Mouse (Mus musculus): ENCODE measurements around the gene C730034F03Rik.
"Not testable (repeated sequence)": the region's sequence is repeated elsewhere in the genome, so short reads cannot be mapped to it uniquely, and the experiment has no call there.

The C730034F03Rik gene

GRCm38 (mm10) chr15:89429352-89430221, at the start of gene C730034F03Rik, which contains the start of the genes Gm44502 and Chkb:
Gene C730034F03Rik (plus strand): TSS chr15:89429589.
Gene Gm44502 (minus strand): TSS chr15:89429696.
Gene Chkb (minus strand): TSS chr15:89429908.
- DNase-seq (ENCODE audit: low spot score): peak; percentile 94

GRCm38 (mm10) chr15:89384617-89385016, 44.8 kb upstream of the C730034F03Rik start, which contains the start of gene Klhdc7b:
Gene Klhdc7b (plus strand): TSS chr15:89384917.
- no peak for DNase-seq (ENCODE audit: low spot score)

- no peak for DNase-seq (ENCODE audit: low spot score)
These were observed 42.3 kb upstream of the C730034F03Rik start for GRCm38 (mm10) chr15:89387127-89387526.

GRCm38 (mm10) chr15:89390081-89390480, 39.3 kb upstream of the C730034F03Rik start:
- DNase-seq (ENCODE audit: low spot score): no peak

GRCm38 (mm10) chr15:89396883-89397282, 32.5 kb upstream of the C730034F03Rik start:
- DNase-seq (ENCODE audit: low spot score): no peak

GRCm38 (mm10) chr15:89398146-89398545, 31.2 kb upstream of the C730034F03Rik start:
- no peak for DNase-seq (ENCODE audit: low spot score)

- no peak for DNase-seq (ENCODE audit: low spot score)
These were observed 29.7 kb upstream of the C730034F03Rik start for GRCm38 (mm10) chr15:89399716-89400115.

- DNase-seq (ENCODE audit: low spot score): no peak
These were observed 26.9 kb upstream of the C730034F03Rik start for GRCm38 (mm10) chr15:89402471-89402870.

GRCm38 (mm10) chr15:89404831-89405623, 24.4 kb upstream of the C730034F03Rik start:
- DNase-seq (ENCODE audit: low spot score): no peak

GRCm38 (mm10) chr15:89406691-89407090, 22.7 kb upstream of the C730034F03Rik start:
- DNase-seq (ENCODE audit: low spot score): no peak

- DNase-seq (ENCODE audit: low spot score): no peak
These were observed 19.3 kb upstream of the C730034F03Rik start, which contains the start of gene Syce3 for GRCm38 (mm10) chr15:89410118-89410517. Gene Syce3 (minus strand): TSS chr15:89410503.

GRCm38 (mm10) chr15:89415282-89415681, 14.1 kb upstream of the C730034F03Rik start:
- DNase-seq (ENCODE audit: low spot score): no peak

GRCm38 (mm10) chr15:89421938-89422337, 7.5 kb upstream of the C730034F03Rik start:
- no peak for DNase-seq (ENCODE audit: low spot score)

- DNase-seq (ENCODE audit: low spot score): no peak
These were observed 4.8 kb upstream of the C730034F03Rik start for GRCm38 (mm10) chr15:89424621-89425020.

GRCm38 (mm10) chr15:89425711-89426121, 3.7 kb upstream of the C730034F03Rik start, which contains the start of gene Cpt1b:
Gene Cpt1b (minus strand): TSS chr15:89425863.
- no peak for DNase-seq (ENCODE audit: low spot score)

- DNase-seq (ENCODE audit: low spot score): no peak
These were observed 2.7 kb upstream of the C730034F03Rik start for GRCm38 (mm10) chr15:89426716-89427115.

- no peak for DNase-seq (ENCODE audit: low spot score)
These were observed 1.1 kb upstream of the C730034F03Rik start for GRCm38 (mm10) chr15:89428136-89428790.

GRCm38 (mm10) chr15:89428821-89429351, 503 bp upstream of the C730034F03Rik start:
- DNase-seq (ENCODE audit: low spot score): no peak

- no peak for DNase-seq (ENCODE audit: low spot score)
These were observed 952 bp downstream of the C730034F03Rik start for GRCm38 (mm10) chr15:89430341-89430740.

- DNase-seq (ENCODE audit: low spot score): not testable (repeated sequence)
These were observed 1.4 kb downstream of the C730034F03Rik start for GRCm38 (mm10) chr15:89430771-89431170.

- DNase-seq (ENCODE audit: low spot score): no peak
These were observed 1.9 kb downstream of the C730034F03Rik start for GRCm38 (mm10) chr15:89431271-89431670.

GRCm38 (mm10) chr15:89431806-89432205, 2.4 kb downstream of the C730034F03Rik start:
- no peak for DNase-seq (ENCODE audit: low spot score)
